ENCODE assay signal across 12 mouse cellular contexts in genomic region chr19:25068518-25068917, GRCm38 (mm10).
"Had no signal": no experiment of that assay in that cellular context is flagged by ENCODE, and none has a peak within 500 bp of the region (broad histone marks: within the 10 kb centered on the region; RNA-seq: fewer than 3 reads in every experiment).

No protein-coding gene starts in this region.

- H3K27me3 ChIP-seq: intestine, embryonic 15.5 days; limb, embryonic 12.5 days; midbrain, embryonic 15.5 days; neural tube, embryonic 12.5 days had no signal

- DNase-seq: kidney, adult 2 months; kidney, postnatal 14 days; lung, embryonic 14.5 days; lung, postnatal 14 days; thymus, postnatal 4 days had no signal

- H3K4me2 ChIP-seq: intestine, embryonic 15.5 days; kidney, embryonic 15.5 days; limb, embryonic 12.5 days; lung, embryonic 14.5 days; midbrain, embryonic 11.5 days; midbrain, embryonic 15.5 days; neural tube, embryonic 12.5 days had no signal

- H3K27ac ChIP-seq: intestine, embryonic 15.5 days; kidney, embryonic 15.5 days; limb, embryonic 12.5 days; midbrain, embryonic 15.5 days; neural tube, embryonic 12.5 days; stomach, postnatal 0 days had no signal

- H3K4me1 ChIP-seq: intestine, embryonic 15.5 days; kidney, embryonic 15.5 days; limb, embryonic 12.5 days; neural tube, embryonic 12.5 days had no signal

- H3K36me3 ChIP-seq: intestine, embryonic 15.5 days; kidney, embryonic 15.5 days; limb, embryonic 12.5 days; midbrain, embryonic 15.5 days; neural tube, embryonic 12.5 days had no signal

- H3K4me3 ChIP-seq: intestine, embryonic 15.5 days; kidney, embryonic 15.5 days; limb, embryonic 12.5 days; midbrain, embryonic 15.5 days; neural tube, embryonic 12.5 days had no signal

- H3K9me3 ChIP-seq: intestine, embryonic 15.5 days; kidney, embryonic 15.5 days; limb, embryonic 12.5 days; midbrain, embryonic 15.5 days; neural tube, embryonic 12.5 days had no signal

- ATAC-seq: intestine, embryonic 15.5 days; midbrain, embryonic 15.5 days had no signal

- H3K9ac ChIP-seq: intestine, embryonic 15.5 days; kidney, embryonic 15.5 days; limb, embryonic 12.5 days; lung, embryonic 14.5 days; midbrain, embryonic 15.5 days; neural tube, embryonic 12.5 days had no signal
